ENCODE assay signal across 8 mouse cellular contexts in the genomic region with DNA sequence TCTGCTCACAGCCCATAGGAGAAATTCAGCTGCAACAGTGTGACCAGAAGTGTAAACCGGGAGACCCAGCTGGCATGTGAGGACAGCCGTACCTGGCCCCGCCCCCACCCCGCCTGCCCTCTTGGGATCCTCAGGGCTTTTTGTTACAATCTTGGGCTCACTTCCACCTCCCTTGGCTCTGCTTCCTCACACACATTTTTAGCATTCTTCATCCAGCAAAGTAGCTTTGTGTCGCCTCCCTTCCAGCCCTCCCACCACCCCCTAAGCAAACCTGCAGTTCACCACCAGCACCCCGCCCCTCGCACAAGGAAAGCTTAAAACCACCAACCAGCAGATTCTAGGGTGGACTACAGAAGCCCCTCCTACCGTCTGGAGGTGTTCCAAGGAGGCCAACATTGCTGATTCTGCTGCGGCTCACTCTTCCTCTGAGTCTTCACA.
DNase-seq lines count a peak whose midpoint lies in the region; ATAC-seq lines count a peak whose summit lies in the region.

No protein-coding gene starts in this region.

- 0 out of 2 replicates have a peak overlapping the region, but pooled peaks have one; percentile 27 for H3K27ac ChIP-seq in intestine, embryonic 14.5 days (ENCODE audit: low read depth)

- H3K4me3 ChIP-seq in intestine, embryonic 14.5 days (ENCODE audit: low read depth, low read length), result no peak overlapping the region

- H3K4me2 ChIP-seq in intestine, embryonic 14.5 days (ENCODE audit: low read length), result peak overlapping the region; percentile 30

- no peaks in the 10 kb centered on the region for H3K36me3 ChIP-seq in intestine, embryonic 14.5 days (ENCODE audit: control insufficient read depth, insufficient read depth, low read length)

- no peak overlapping the region for H3K9ac ChIP-seq in intestine, embryonic 14.5 days (ENCODE audit: low read length)

- ATAC-seq in common myeloid progenitor, adult 5-6 weeks (replicated peaks; ENCODE audit: low read depth, poor library complexity, severe bottlenecking), result peak; percentile 93
- ATAC-seq in intestine, embryonic 14.5 days (replicated peaks; ENCODE audit: low FRiP score, low TSS enrichment, low read depth), result peak; percentile 78

- H3K4me1 ChIP-seq in intestine, embryonic 14.5 days (replicated peaks; ENCODE audit: control insufficient read depth, insufficient read depth, low read length), result no peaks in the 10 kb centered on the region

- peak; percentile 14 for DNase-seq in gastrocnemius, postnatal 14 days
- DNase-seq in gastrocnemius, postnatal 36 days, result no peak
- no peak for DNase-seq in intestine, embryonic 14.5 days (ENCODE audit: low spot score)
- peak; percentile 43 to 74 for DNase-seq in lung, adult 18-20 months
- DNase-seq in cerebellum, adult 11-12 months, result no peak
- no peak for DNase-seq in right cerebral cortex, postnatal 36 days (ENCODE audit: low spot score in 2 of 2)
- no peak for DNase-seq in left cerebral cortex, postnatal 36 days (ENCODE audit: low spot score in 2 of 2)

- WGBS in intestine, embryonic 14.5 days, result 13% methylated on average over 9 of the region's 9 CpGs

- intact Hi-C loops in gastrocnemius, postnatal 14 days (cut with DNase I; ENCODE audit: low total_unique reads), result no loop called here
- intact Hi-C loops in gastrocnemius, postnatal 36 days (cut with DNase I), result no loop called here
- intact Hi-C loops in left cerebral cortex, postnatal 36 days (cut with DNase I), result no loop called here

- H3K9me3 ChIP-seq in intestine, embryonic 14.5 days (ENCODE audit: control insufficient read depth, low read length), result no peaks in the 10 kb centered on the region

- no peaks in the 10 kb centered on the region for H3K27me3 ChIP-seq in intestine, embryonic 14.5 days (replicated peaks; ENCODE audit: control insufficient read depth, insufficient read depth, low read length)

Comparison
In these comparisons a context has a peak if more than half of its experiments do, and no peak if none do; other contexts are left out.
1. DNase-seq: peak in gastrocnemius, postnatal 14 days (single experiment) and lung, adult 18-20 months (2 of 2); none in gastrocnemius, postnatal 36 days (0 of 2), intestine, embryonic 14.5 days (single experiment), cerebellum, adult 11-12 months (single experiment), right cerebral cortex, postnatal 36 days (0 of 2) and left cerebral cortex, postnatal 36 days (0 of 2).